Mouse (Mus musculus): ENCODE measurements around the gene Olfr104-ps.

Olfr104-ps gene

DNA sequence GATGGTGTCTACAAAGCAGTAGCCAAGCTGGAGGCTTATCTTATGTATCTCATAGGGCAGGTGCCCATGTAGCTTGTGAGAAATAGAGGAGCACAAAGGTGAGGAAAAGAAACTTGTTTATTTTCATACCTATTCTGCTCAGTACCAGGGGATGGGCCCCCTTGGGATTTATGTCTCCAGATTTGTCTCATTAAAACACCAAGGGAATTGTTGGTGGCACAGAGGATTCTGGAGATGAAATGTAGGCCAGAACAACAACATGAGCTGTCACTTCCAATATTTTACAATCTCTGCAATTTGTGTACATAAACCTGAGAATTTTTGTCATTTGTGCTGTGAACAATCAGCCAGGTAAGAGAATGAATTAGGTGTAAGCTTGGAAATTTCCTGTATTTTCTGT lies at the start of gene Olfr104-ps:
Gene Olfr104-ps (plus strand): TSS at position 301 of the 400 bp plus-strand sequence.
- DNase-seq: no peak

DNA sequence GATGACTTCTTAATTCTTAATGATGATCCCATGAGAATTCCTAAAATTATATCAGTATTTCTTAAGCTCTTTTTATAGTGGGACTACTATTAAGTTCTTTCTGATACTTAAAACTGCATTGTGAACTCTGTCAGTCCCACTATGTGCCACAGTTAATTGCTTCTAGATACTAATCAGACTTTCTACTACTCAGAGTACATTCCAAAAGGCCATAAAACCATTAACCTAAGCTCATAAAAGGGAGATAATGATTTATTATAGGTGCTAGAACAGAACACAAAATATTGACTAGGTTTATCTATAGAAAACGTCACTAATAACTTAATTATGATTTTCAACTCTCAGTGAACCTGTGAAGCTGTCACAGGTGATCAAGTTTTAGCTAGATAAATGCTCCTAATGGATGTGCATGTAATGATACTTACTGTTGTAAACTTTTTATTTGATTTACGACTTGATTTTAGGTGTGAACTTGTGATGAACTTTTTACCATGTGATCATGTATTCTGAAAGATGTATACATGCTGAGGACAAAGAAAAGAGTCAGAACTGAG lies 49.2 kb upstream of the Olfr104-ps start:
- DNase-seq: no peak

DNA sequence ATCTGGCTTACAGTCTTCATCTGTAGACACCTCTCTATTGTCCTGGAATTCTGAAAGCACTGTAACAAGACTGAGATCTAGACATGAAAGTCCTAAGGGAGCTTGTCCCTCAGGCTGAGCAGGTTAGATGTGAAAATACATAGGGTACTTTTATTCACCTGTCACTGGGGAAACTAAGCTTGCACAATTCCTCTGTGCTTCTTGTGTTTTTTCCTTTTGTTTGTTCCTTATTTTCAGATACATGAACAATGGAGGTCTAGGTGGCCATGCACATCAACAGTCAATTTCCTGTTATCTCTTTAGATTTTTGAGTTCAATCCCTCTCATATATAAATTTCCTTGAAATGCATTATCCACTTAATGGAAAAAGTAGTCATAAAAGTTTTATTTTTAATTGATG lies 42.4 kb upstream of the Olfr104-ps start, which contains the start of gene Olfr102:
Gene Olfr102 (minus strand): TSS at position 101 of the 400 bp plus-strand sequence.
- no peak for DNase-seq

DNA sequence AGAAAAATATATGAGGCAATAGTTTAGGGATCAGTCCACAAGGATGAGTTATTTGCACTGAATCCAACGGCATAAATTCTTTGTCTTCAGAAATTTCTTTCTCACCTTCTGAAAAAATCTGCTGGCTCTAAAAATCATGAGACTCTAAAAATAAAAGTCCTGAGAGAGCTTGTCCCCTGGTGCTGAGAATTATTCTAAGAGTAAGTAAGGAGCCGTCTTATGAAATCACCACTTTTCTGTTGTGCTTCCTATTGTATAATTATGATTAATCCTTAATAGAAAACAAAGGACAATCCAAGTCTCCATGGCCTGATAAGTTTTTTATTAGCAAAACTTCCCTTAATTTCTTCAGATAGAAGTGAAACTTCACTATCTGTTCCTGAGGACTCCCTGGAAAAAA lies 19.8 kb upstream of the Olfr104-ps start, which contains the start of gene Olfr103:
Gene Olfr103 (minus strand): TSS at position 101 of the 400 bp plus-strand sequence.
- no peak for DNase-seq

DNA sequence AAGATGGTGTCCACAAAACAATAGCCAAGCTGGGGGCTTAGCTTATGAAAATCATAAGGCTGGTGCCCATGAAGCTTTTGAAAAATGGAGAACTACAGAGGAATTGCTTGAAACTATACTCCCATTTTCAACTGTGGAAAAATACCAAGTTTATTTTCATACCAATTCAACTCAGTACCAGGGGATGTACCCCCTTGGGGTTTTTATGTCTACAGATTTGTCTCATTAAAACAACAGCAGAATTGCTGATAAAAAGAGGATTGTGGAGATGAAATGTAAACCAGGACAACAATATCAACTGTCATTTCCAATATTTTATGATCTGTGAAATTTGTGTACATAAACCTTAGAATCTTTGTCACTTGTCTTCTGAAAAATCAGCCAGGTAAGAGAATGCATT lies 19.4 kb downstream of the Olfr104-ps start, which contains the start of gene Olfr105-ps:
Gene Olfr105-ps (plus strand): TSS at position 301 of the 400 bp plus-strand sequence.
- no peak for DNase-seq

DNA sequence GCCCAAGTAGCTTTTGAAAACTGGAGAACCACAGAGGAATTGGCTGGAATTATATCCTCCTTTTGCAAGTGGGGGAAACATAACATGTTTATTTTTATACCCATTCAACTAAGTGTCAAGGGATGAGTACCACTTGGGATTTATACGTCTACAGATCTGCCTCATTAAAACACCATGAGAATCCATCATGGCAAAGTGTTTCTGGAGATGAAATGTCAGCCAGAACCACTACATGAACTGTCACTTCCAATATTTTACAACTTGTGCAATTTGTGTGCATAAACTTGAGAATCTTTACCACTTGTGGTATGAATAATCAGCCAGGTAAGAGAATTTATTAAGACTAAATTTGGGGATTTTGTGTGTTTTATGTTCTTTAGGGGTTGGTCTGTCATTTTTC lies 30.7 kb downstream of the Olfr104-ps start, which contains the start of gene Olfr106-ps:
Gene Olfr106-ps (plus strand): TSS at position 301 of the 400 bp plus-strand sequence.
- no peak for DNase-seq

DNA sequence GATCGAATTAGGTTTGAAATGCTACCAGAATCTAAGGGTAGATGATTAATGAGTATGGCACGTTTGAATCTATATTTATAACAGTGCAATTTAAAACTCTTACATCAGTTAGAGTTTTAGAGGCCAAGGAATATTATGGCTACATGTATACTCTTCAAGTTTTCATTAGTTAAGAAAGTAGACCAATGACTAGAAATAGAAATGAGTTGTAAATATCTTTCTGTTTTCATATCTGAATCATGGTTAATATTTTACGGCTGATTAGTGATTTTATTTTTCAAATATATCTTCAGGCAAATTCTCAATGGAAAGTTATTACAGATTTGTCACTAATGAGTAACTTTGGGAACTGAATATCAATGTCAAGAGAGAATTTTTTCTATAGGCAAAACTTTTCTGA lies 39.5 kb downstream of the Olfr104-ps start, which contains the start of gene Olfr107:
Gene Olfr107 (plus strand): TSS at position 301 of the 400 bp plus-strand sequence.
- DNase-seq: no peak

DNA sequence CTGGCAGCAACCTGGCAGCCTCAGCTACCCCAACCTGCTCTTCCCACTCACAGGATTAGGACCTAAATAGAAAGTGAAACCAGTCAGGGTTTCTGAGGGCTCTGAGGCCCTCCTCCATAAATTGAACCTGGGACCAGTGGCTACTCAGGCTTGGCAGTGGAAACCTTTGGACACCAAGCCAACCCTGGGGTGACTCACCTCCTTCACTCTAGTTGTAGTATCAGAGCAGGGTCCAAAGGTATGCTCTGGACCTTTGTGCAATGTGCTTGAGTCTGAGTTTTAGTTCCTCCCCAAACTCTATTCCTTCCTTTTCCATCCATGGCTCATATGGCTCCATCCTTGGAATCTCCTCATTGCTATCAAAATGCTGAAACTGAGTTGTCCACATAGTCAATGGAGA lies 54.0 kb downstream of the Olfr104-ps start:
- DNase-seq: no peak
